Mouse (Mus musculus) monocyte, adult 2 months (primary cell): ENCODE measurements around the gene Prkcq.

Experiments used
- DNase-seq, 2 experiments: peaks; one replicate each; pipeline ENCODE4 v3.0.0; 2022; ENCODE audit warnings: low spot score in 2 of 2, low read depth in 1 of 2

Gene Prkcq

GRCm38 (mm10) chr2:11347791-11348190 is 175.9 kb downstream of the Prkcq start:
- DNase-seq, result no peak
